Mouse (Mus musculus) bone marrow macrophage, adult 2 months (primary cell): ENCODE data around the gene Mpnd.

Source experiments
- CTCF ChIP-seq: IDR thresholded peaks from 2 replicates; pipeline ENCODE4 v1.5.1; 2012; ENCODE audit warnings: low read depth, mild to moderate bottlenecking, low read length, moderate library complexity
- POLR2A ChIP-seq: IDR thresholded peaks from 2 replicates; pipeline ENCODE4 v1.6.1; 2012; ENCODE audit warnings: mild to moderate bottlenecking, low read depth, low read length, borderline replicate concordance

GRCm38 (mm10) chr17:55957726-55958583, 47.6 kb upstream of the Mpnd start:
- TF ChIP-seq CTCF (no peak), POLR2A (no peak)
